Mouse (Mus musculus): ENCODE results near the gene Tmcc3.

DNA sequence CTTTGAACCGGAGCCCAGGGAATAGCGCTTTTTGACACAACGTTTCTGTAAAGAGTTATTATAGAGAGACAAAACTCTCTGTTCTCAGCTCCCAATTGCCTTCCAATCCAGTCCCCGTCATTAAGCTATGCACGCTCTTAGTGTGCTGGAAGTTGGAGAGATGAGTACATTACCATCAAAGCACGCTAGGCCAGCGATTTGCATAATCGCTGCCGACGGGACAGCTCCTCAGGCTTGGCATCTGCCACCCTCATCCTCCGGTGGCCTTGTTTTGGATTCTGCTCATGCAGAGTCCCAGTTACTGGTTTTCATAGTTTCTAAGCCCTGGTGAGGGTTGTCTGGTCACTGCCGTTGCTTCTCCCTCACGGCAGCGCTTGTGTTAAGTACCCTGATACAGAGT is 70.9 kb downstream of the Tmcc3 start:
- TF ChIP-seq POLR2A (IDR thresholded peaks at IDR 0.05; ENCODE audit: borderline replicate concordance, low read depth, low read length) (no peak), CTCF (IDR thresholded peaks at IDR 0.05; ENCODE audit: low read depth, low read length) (no peak)

All from bone marrow macrophage, adult 2 months (primary cell).